Mouse (Mus musculus) adrenal gland, adult 2 months (tissue): ENCODE measurements around the gene Gbx1. TPM values are rescaled to one million over a fixed set of nuclear protein-coding genes. Genes with fewer than 3 reads are reported as not detected.

Experiments used
- DNase-seq: peaks from one replicate; pipeline ENCODE4 v3.0.0; 2021
- polyA plus RNA-seq: library from polyadenylated mRNA; depleted of rRNA; stranded (reverse); fragments of >200 nt; gene quantifications from 2 replicates; pipeline ENCODE4 v1.2.3, GENCODE M21; 2012
- total RNA-seq, 2 experiments: library from RNA; stranded (reverse); gene quantifications; 2 replicates each; pipeline ENCODE4 v1.2.3; 2021

Gbx1 gene
- total and polyA plus RNA-seq, 3 experiments: not detected

DNA sequence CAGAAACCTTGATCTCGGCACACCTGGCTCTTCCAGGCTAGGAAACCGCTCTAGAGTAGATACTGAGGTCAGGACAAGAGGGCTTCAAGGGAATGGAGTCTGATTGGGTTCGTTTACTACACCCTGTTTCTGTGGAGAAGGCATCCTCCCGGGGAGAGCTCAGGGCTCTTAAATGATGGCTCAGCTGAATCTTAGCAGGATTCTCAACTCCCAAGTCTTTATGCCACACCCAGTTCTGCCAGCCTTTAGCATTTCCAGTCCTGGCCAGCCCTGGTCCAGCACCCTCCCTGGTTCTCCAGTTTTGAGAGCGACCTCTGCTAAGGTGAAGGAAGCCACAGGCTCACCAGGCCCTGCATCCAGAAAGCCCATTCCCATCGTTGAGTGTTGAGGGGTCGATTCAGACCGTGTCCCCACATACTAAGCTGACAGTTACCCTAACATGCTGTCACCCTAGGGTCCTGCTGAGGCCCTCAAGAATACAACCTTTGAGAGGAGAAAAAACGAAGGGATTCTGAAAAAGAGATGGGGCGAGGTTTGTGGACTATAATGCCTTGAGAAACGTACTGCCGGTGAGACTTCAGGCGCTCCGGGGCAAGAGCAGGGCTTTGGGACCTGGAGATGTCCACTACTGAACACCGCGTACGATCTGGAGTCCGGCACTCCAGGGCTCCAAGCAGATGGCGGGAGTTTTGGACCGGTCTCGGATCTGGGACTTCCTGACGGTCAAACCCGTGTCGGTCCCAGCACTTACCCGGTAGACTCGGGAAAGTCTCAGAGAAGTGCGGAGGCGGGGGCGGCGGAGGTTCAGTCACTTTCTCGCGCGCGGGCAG lies 1.4 kb downstream of the Gbx1 start:
- no peak for DNase-seq

DNA sequence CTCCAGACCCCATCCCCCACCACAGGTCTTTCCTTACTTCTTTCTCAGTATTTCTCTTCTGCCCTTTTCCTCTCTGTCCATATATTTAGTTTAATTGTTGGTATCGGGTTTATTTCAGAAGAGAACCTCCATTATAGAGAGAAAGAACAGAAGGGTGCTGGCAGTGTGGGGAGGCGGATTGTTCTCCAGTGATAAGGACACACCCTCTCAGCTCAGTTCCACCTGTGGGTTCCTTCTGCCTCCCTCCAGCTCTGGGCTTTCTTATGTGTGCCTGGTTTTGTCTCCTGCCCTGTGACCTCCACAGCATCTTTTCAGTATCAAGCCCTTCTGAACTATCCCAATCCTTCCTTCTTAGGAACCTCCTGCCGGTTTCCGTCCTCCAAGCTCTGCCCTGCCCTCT lies 2.5 kb downstream of the Gbx1 start:
- DNase-seq: no peak

DNA sequence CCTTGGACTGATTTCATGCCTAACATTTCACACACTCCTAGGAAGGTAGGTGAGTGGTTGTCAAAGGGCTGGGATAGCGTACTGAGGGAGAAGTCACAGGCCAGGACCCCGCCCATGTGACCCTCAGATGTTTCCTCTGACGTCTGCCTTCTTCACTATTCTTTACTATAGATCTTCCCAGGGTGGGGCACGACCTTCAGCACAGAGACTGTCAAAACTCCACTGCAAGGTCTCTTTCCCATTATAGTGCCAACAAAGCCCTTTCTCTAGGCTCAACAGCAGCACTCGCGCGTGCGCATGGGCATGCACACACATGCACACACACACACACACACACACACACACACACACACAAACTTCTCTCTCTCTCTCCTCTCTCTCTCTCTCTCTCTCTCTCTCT lies 3.2 kb downstream of the Gbx1 start:
- no peak for DNase-seq

DNA sequence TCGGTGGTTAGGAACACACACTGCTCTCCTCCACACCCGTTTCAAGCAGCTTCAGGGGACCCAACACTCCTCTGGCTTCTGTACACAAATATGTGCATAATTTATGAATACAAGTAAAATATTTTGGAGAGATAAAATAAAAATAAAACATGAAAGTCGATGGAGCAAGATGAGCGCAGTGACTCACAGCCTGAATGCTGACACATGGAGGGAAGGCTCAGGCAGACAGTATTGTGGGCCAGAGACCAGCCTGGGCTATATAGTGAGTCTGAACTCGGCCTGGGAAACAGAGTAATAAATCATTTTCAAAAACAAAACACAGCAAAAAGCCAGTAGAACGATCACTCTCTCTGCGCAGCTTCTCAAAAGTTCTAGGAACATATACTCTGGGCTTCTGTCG lies 5.6 kb downstream of the Gbx1 start:
- no peak for DNase-seq

DNA sequence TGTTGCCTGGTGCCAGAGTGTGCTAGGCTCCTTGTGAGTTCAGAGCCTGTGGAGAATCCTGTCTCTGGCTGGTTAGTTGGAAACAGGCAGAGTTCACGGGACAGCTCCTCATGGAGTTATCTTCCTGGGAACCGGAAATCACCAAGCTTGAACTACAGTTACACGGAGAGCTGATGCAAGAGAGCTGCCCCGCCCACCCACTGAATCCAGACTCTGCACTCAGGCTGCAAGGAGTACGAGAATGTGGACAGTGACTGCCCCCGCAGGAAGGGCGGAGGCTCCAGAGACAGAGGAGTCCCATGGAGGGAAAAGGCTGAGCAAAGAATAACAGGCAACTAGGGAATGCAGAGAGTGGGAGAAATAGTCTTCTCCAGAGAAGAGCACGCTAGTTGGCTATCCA lies 14.7 kb downstream of the Gbx1 start:
- DNase-seq: no peak

DNA sequence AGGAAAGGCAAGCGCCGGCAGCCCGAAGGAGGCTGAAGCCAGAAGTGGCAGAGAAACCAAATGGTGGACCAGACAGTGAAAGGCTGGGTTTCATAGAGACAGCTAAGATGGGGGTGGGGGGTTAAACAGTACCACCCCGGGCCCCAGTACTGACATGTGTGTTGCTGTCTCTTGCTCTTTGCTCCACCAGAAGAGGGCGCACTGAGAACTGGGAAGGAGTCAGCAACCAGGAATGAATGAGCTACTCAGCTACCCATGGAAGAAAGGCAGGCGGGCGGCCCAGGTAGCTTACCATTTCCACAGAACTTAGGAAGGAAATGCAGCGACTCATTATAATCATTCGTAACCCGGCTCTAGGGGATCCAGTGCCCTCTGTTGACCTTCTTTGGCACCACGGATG lies 16.4 kb downstream of the Gbx1 start:
- DNase-seq: peak; percentile 46

DNA sequence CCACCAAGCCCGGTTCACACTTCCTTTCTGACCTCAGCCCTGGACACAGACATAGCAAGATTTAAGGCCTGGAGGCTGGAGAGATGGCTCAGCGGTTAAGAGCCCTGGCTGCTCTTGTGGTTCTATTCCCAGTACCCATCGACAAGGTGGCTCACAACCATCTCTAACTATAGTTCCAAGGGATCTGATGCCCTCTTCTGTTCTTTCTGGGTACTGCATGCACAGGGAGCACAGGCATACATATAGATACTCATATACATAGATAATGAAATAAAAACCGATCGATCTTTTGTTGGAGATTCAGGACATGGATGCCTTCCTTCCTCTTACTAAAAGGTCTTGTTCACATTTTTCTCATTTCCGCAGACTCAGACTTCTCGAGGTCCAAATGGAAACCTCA lies 18.6 kb downstream of the Gbx1 start:
- DNase-seq: no peak

DNA sequence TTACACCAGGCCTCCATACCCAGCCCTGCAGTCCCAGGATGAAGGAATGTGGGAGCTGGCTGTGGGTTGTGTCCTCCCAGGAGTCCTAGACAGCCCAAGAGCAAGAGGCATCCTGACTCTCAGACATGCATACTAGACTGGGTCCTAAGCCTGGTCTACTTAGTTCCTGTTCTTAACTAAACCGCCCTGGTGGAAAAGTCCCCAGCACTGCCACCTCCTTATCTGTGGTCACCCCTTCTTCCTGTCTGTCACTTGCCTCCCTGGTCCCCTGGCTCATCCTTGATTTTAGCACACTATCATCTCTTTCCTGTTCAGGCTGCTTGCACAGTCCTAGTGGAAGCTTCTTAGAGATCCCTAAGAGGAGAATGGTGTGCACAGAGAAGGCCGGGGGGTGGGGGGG lies 21.5 kb downstream of the Gbx1 start:
- DNase-seq: no peak

DNA sequence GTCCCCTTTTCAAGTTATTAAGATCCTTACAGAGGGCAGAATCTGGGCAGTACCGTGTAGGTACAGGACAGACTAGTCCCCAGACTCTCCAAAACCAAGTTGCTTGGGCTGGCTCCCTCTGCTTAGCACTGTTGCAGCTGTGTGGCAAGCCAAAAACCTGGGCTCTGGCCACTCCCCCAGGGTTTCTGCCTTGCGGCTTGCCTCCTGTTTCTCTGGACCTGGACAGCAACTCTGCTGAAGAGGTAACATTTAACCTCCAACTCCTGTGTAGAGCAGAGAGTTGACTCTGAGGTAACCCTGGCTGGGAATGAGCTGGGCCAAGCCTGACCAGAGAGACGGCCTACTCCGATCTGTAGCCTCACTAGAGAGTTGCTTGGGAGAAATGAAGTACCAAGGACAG lies 24.2 kb downstream of the Gbx1 start:
- DNase-seq: no peak

DNA sequence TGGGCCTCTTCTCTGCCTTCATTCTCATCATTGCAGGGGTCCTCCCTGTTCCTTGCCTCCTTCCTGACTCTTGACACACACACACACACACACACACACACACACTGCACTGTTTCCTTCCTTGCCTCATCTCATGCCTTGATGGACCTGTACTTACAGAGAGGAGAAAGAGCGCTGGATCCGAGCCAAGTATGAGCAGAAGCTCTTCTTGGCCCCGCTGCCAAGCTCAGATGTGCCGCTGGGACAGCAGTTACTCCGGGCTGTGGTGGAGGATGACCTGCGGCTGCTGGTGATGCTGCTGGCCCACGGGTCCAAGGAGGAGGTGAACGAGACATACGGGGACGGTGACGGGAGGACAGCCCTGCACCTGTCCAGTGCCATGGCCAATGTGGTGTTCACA lies 26.2 kb downstream of the Gbx1 start:
- DNase-seq: no peak

DNA sequence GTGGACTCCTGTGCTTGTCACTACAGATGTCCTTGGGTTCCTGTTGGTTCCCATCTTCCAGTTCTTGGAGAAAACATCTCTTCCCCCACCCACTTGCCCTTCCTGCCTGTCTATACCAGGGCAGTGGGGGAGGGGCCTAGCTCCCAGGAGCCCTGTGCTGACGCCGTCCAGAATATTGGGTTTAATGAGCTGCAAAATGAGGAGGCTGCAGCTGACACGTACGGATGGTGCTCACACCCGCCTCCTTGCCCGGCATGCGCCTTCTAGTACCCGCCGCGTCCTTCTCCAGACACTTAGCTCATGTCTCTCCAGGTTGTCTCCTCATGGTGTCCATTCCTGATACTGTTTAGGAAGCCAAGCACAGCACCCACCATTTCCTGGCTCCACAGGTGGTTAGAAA lies 27.9 kb downstream of the Gbx1 start:
- no peak for DNase-seq

DNA sequence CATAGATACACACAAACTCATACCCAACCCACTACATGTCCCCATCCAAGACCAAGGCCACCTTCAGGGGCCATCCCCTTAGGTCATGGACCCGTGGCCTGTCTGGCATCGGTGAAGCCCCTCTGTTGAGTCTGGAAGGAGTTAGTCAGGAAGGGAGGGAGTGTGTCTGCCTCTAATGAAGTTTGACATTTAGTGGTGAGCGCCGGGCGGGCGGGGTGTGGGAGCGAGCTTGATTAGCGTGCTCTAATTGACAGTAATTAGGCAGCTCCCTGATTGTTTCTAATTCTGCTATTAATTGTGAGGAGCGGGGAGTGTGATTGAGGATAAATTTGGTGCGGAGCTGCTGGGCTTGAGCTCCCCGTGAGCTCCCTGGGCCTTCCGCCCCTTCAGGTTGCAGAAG lies 29.5 kb downstream of the Gbx1 start:
- DNase-seq: no peak

DNA sequence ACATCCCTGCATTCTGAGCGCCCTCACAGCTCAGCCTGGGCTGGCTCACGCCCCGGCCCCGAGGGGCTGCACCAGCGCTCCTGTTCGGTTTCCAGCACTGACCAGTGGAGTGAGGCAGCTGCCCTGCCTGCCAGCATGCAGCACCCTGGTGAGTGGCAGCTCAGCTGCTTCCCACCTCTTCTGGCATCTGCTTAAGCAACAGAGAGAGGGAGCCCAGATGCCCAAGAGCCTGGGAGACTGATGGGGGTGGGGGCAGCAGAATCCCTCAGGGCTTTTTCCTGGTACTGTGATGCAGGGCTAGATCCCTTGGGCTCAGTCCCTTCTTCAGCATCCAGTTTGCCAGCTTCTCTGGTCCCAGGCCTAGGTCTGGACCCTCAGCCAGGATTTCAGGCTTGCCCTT lies 30.2 kb downstream of the Gbx1 start:
- no peak for DNase-seq

DNA sequence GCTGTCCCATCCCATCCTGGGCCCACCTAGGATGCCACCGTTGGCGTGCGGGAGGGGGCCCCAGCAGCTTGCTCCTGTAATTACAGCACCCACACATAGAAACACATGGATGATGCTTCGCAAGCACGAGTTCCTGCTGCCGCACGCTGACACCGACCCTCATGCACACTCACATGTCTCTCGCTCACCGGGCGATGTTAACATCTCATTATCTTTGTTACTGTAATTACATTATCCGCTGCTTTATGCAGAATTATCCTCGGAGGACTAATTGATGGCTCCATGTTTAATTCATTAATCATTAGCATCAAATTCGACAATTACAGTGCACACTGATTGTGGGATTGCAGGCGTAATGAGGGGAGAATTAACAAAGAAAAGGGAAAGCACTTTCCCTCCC lies 32.0 kb downstream of the Gbx1 start:
- DNase-seq: no peak

DNA sequence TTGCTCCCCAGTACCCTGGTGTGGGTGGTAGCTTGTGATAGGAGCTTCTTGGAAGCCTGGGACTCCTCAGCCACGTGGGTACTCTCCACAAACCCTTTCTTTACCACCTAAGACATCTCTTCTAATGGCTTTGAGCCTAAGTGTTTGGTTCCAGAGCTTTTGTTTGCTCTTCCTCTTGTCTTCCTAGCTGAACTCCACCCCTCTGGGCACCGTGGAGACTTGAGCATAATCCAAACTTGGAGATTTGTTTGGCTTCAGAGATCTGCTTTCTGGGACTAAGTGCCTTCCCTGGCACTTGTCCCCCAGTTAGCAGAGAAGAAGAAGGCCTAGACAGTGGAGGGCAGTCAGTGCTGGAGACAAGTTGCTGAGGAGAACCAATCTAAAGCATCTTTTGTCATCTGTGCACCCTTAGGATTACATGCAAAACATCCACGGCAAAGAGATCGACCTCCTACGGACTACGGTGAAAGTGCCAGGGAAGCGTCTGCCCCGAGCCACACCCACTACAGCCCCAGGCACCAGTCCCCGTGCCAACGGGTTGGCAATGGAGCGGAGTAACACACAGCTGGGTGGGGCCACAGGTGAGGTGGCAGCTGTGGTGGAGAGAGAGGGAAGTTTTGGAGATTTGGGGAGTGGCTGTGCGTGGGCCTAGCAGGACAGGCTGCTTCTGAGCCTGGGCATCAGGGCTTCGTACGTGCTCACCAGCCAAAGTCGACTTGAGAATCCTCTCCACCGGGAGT lies 34.3 kb downstream of the Gbx1 start:
- DNase-seq: no peak

DNA sequence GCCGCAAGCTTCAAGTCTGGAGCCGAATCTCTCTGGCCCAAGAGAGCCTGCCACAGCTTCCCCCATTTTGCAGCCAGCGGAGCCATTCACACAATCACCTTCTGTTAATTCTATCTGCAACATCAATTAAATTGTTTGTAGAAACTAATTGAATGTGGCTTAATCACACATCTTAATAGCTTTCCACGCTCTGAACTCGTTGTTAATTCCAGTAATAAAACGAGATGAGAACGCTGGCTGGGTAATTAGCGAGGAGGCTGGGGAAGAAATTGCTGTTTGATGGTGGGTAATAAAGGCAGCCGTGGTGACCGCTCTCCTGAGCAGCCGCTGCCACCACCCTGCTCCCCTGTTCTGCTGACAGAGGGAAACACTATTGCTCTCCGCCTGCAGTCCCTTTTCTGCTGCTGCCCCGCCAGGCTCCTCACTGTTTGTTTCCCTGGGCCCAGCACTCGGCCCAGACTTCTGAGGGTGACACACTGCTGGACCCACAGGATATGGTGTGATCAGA lies 36.5 kb downstream of the Gbx1 start:
- DNase-seq: no peak

DNA sequence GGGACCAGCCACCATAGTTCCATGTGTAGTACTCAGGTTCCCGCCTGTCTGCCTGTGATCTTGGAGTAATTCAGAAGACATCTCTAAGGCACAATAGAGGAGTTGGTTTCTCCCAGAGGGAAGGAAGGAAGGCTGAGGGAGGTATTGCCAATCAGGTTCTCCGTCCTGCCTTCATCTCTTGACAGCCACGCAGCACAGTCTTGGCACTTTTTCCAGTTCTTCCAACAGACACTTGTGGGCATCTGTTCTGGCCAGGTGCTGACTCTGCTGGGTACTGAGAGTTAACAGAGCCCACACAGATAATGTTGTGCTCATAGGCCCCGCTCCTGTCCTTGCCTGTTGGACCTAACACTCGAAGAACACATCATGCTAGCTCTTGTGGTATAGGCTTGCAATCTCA lies 40.3 kb downstream of the Gbx1 start:
- DNase-seq: no peak

DNA sequence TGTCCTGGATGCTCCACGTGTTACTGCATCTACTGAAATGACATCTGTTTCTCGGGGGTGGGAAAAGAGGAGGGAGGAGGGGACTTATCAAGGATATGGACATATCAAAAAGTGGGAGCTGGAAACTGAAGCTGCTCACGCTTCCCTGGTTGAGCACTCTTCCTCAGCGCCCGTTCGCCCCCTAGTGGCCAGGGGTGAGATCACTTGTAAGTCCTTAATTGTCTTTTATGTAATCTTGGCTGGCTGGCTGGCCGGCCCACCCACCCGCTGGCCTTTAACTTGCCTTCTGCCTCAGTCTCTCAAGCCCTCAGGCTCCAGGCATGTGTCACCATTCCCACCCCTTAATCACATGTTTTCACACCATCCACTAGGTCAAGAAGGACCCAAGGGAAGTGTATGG lies 40.9 kb downstream of the Gbx1 start:
- DNase-seq: peak; percentile 84

DNA sequence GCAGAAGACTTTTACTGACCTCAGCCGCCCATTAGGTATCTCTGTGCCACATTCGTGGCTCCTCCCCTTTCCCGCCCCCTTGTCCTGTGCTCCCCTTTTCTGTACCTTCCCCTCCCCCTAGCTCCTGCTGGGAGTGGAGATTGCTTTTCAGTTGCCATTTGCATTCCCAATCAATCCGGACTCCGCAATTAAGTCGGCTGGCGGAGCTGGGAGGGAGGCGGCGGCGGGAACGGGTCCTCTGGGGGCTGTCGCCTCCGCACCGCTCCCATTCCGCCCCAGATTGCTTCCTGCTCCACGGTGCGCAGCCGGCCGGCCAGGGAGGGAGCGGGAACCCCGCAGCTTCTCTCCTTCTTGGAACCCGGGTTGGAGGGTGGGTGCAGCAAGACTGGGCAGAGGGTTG lies 42.0 kb downstream of the Gbx1 start:
- DNase-seq: no peak

DNA sequence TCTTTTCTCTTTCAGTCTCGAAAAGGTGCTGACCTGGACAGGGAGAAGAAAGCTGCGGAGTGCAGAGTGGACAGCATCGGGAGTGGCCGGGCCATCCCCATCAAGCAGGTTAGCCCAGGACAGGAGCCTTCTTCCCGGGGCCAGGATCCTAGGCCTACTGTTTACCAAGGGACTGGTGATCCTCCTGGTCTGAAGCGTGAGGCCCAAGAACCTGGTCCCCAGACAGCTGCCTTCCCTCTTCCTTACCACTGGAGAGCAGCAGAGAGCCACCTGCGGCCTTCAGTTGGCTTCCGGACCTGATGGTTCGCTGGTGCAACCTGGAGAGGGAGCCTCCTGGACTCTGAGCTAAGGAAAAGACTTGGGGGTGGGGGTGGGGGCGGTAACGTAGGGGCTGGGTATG lies 43.7 kb downstream of the Gbx1 start:
- DNase-seq: peak; percentile 60

DNA sequence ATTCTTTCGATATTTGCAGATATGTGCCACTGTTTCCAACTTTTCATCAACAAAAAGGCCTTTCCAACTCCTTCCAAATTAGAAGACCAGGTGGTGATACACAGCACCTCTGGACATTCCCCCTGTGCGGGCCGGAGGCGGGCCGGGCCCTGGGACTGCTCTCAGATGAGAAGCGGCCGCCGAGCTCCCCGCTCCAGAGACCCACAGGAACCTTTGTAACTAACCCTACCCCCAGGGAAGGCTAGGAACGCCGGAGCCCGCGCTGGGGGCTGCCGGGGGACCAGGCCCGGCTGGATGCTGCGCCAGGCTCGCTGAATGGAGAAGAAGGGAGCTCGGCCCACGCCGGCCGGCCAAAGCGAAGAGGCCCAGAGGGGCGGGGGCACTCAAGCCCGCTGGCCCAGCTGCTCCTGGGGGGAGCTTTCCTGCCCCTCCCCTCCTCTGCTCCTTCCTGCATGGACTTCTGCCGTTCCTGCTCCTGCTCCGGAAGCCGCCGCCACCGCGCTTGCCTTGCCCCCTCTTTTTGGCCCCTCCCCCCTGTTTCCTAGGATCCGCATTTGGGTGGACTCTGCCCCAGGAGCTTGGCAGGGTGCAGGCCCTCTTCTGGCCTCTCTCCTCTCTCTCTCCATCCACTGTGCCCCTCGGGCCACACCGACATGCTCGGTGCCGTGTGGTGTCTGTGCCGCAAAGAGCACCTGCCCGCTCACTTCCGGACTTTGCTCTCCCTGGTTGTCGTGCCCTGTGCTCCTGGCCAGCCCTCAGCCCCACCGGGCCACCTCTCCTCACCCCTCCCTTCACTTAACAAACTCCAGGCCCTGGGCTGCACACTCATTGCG lies 44.5 kb downstream of the Gbx1 start:
- DNase-seq: no peak

DNA sequence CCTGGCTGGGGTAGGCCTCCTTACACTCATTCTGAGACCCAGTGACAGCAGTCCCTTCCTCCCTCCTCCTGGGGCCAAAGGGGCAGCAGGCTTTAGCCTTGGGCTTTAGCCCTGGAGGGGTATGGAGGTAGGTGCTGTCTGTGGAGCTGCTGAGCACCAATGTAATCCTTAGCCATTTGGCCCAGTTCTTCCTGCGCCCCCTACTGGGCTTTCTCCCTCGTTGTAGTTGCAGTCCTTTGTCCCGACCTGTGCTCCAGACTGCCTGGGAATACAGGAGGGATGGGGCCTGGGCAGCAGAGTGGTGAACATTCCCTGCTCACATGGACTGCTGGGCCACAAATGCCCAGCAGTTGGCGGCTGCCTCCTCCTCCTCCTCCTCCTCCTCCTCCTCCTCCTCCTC lies 45.4 kb downstream of the Gbx1 start:
- peak; percentile 72 for DNase-seq

DNA sequence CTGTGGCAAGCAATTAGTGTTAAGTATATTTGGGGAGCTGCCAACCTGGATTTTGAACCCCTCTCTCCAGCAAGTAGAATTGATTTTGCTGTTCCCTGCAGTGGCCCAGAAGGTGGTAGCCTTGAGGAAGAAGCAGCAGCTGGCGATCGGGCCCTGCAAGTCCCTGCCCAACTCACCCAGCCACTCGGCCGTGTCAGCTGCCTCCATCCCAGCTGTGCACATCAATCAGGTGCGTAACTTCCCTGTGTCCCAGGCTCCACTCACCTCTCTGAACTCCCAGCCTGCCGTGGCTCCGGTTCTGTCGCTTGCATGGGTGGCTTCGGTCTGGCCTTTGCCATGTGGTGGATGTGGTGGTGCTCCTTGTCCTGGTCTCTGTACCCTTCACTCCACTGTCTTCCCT lies 49.1 kb downstream of the Gbx1 start:
- no peak for DNase-seq
